Mouse (Mus musculus): Measurements from ENCODE around the gene Scin. TPM values are rescaled to one million over a fixed set of nuclear protein-coding genes. Genes with fewer than 3 reads are reported as not detected.
A peak's percentile ranks its signal among the peaks of the same experiment; 100 is the strongest.

The Scin gene
- polyA plus RNA-seq, 1 experiment from 2014 or later, result 3.4 TPM

GRCm38 (mm10) chr12:40047024-40047423 is 87.0 kb downstream of the Scin start:
- no peak for ATAC-seq (ENCODE audit: extremely low read depth, insufficient number of reproducible peaks, low FRiP score, low TSS enrichment)
- Histone ChIP-seq H3K4me1 (no peaks in the 10 kb centered on the region), H3K4me2 (no peak overlapping the region), H3K9ac (no peak overlapping the region), H3K36me3 (no peaks in the 10 kb centered on the region), H3K27ac (replicated peaks) (no peak overlapping the region), H3K4me3 (no peak overlapping the region), H3K9me3 (no peaks in the 10 kb centered on the region), H3K27me3 (replicated peaks) (no peaks in the 10 kb centered on the region)
- 33% methylated on average over 1 of the region's 1 CpGs for WGBS

- H3K4me1 ChIP-seq, result no peaks in the 10 kb centered on the region
- no peak for ATAC-seq (ENCODE audit: extremely low read depth, insufficient number of reproducible peaks, low FRiP score, low TSS enrichment)
- H3K27ac ChIP-seq (replicated peaks), result no peak overlapping the region
- H3K4me3 ChIP-seq, result no peak overlapping the region
- no peaks in the 10 kb centered on the region for H3K9me3 ChIP-seq
- no peak overlapping the region for H3K9ac ChIP-seq
- no peaks in the 10 kb centered on the region for H3K27me3 ChIP-seq (replicated peaks)
- H3K36me3 ChIP-seq, result no peaks in the 10 kb centered on the region
- WGBS, result 82% methylated on average over 8 of the region's 8 CpGs
- no peak overlapping the region for H3K4me2 ChIP-seq
Measured at GRCm38 (mm10) chr12:40043816-40044585, 90.0 kb downstream of the Scin start.

DNA sequence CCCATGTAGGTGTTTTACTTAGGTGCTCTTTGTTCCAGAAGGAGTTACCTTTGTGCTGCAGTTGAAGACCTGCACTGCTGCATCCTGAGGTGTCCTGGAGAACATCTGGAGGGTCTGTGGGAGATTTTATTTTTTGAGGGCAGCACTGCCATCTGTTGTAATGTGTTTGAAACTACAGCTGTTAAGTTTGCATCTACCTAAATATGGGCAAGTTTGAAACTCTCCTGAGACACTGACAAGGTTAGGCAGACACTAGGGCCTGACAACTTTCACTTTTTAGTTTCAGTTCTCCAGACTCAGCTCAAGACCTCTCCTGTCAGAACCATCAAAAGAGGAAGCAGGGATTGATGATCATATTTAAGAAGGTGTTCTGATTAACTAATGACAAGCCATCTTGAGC is 94.0 kb downstream of the Scin start:
- H3K4me1 ChIP-seq, result peaks cover 12% of the 10 kb centered on the region
- H3K27ac ChIP-seq (replicated peaks), result no peak overlapping the region
- H3K4me3 ChIP-seq, result no peak overlapping the region

GRCm38 (mm10) chr12:40037876-40038463 is 96.1 kb downstream of the Scin start, which contains the start of gene Arl4a:
TSS of gene Arl4a (minus strand) at chr12:40038025.
- Histone ChIP-seq H3K4me3 (peak within 1 kb of the TSS; percentile 87), H3K9me3 (no peaks in the 10 kb centered on the region), H3K27me3 (replicated peaks) (no peaks in the 10 kb centered on the region), H3K27ac (replicated peaks) (peak within 1 kb of the TSS; percentile 94), H3K4me1 (peaks cover 20% of the 10 kb centered on the region), H3K36me3 (no peaks in the 10 kb centered on the region), H3K9ac (peak within 1 kb of the TSS; percentile 91), H3K4me2 (peak within 1 kb of the TSS; percentile 80)
- under 1% methylated on average over 61 of the region's 68 CpGs for WGBS
- ATAC-seq (ENCODE audit: extremely low read depth, insufficient number of reproducible peaks, low FRiP score, low TSS enrichment), result peak; percentile 87

More for the DNA sequence above, 94.0 kb downstream of the Scin start:
- Histone ChIP-seq H3K9ac (no peak overlapping the region), H3K9me3 (no peaks in the 10 kb centered on the region), H3K36me3 (no peaks in the 10 kb centered on the region), H3K27me3 (replicated peaks) (no peaks in the 10 kb centered on the region), H3K4me2 (no peak overlapping the region)
- ATAC-seq (ENCODE audit: extremely low read depth, insufficient number of reproducible peaks, low FRiP score, low TSS enrichment), result no peak

- Histone ChIP-seq H3K27ac (replicated peaks) (peak overlapping the region; percentile 94), H3K4me2 (peak overlapping the region; percentile 80), H3K36me3 (peaks cover 4% of the 10 kb centered on the region), H3K9me3 (no peaks in the 10 kb centered on the region), H3K4me3 (peak overlapping the region; percentile 87), H3K4me1 (peaks cover 20% of the 10 kb centered on the region), H3K9ac (peak overlapping the region; percentile 91), H3K27me3 (replicated peaks) (no peaks in the 10 kb centered on the region)
- ATAC-seq (ENCODE audit: extremely low read depth, insufficient number of reproducible peaks, low FRiP score, low TSS enrichment), result peak; percentile 97
- WGBS, result under 1% methylated on average over 55 of the region's 60 CpGs
Measured at GRCm38 (mm10) chr12:40037226-40037813, 96.7 kb downstream of the Scin start.

DNA sequence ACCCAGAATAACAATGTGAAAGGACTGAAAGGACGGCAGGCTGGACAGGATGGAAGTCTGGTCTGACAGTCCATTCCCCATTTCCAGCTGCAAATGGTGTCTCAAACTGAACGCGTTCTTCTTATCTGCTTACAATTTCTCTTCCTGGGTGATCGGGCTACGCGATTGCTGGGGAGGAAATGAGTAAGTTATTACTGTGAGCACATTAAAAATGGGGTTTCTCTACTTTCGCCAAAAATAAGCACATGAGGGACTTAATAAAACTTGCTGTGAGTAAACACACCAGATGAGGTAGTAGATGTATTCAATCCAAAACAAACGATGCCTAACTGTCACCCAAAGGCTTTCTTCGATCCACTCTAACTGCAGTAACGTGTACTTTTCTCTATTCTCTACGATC is 97.4 kb downstream of the Scin start:
- peak overlapping the region; percentile 85 for H3K27ac ChIP-seq (replicated peaks)
- H3K27me3 ChIP-seq (replicated peaks), result no peaks in the 10 kb centered on the region
- H3K4me2 ChIP-seq, result peak overlapping the region; percentile 80
- H3K36me3 ChIP-seq, result peaks cover 4% of the 10 kb centered on the region
- H3K4me1 ChIP-seq, result peaks cover 20% of the 10 kb centered on the region
- WGBS, result under 1% methylated on average over 11 of the region's 11 CpGs
- H3K9me3 ChIP-seq, result no peaks in the 10 kb centered on the region
- H3K4me3 ChIP-seq, result peak overlapping the region; percentile 87
- no peak for ATAC-seq (ENCODE audit: extremely low read depth, insufficient number of reproducible peaks, low FRiP score, low TSS enrichment)
- peak overlapping the region; percentile 91 for H3K9ac ChIP-seq

DNA sequence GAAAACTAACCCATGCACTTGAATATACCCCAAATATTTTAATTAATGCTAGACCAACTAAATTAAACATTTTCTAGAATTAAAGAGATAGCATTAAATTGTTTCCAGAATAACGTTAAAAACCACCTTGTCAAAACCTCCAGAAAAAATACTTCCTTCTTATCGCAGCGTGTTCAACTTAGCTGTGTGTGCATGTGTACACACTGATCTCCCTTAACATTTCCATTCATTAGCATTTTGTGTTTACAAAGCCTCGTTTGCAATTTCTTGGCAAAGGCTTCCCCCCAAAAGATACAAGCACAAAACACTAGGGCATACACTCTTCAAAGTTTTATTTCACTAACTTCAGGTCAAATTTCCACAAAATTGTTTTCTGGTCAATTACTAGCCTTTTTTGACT is 98.5 kb downstream of the Scin start:
- Histone ChIP-seq H3K9ac (peak overlapping the region; percentile 91; the same call in 1 of the 2 replicates), H3K36me3 (peaks cover 7% of the 10 kb centered on the region), H3K4me2 (peak overlapping the region; percentile 80), H3K4me3 (peak overlapping the region; percentile 87), H3K9me3 (peaks cover under 1% of the 10 kb centered on the region; the same call in 1 of the 2 replicates), H3K27me3 (replicated peaks) (no peaks in the 10 kb centered on the region), H3K27ac (replicated peaks) (no peak overlapping the region), H3K4me1 (peaks cover 20% of the 10 kb centered on the region)
- WGBS, result 75% methylated on average over 4 of the region's 4 CpGs
- ATAC-seq (ENCODE audit: extremely low read depth, insufficient number of reproducible peaks, low FRiP score, low TSS enrichment), result no peak

GRCm38 (mm10) chr12:40029201-40029600 is 104.8 kb downstream of the Scin start:
- Histone ChIP-seq H3K4me2 (no peak overlapping the region), H3K27ac (replicated peaks) (no peak overlapping the region), H3K27me3 (replicated peaks) (no peaks in the 10 kb centered on the region), H3K36me3 (peaks cover 7% of the 10 kb centered on the region), H3K4me3 (no peak overlapping the region), H3K9ac (no peak overlapping the region), H3K4me1 (peaks cover 3% of the 10 kb centered on the region; the same call in 1 of the 2 replicates), H3K9me3 (peaks cover 3% of the 10 kb centered on the region)
- no peak for ATAC-seq (ENCODE audit: extremely low read depth, insufficient number of reproducible peaks, low FRiP score, low TSS enrichment)
- WGBS, result 68% methylated on average over 4 of the region's 4 CpGs

DNA sequence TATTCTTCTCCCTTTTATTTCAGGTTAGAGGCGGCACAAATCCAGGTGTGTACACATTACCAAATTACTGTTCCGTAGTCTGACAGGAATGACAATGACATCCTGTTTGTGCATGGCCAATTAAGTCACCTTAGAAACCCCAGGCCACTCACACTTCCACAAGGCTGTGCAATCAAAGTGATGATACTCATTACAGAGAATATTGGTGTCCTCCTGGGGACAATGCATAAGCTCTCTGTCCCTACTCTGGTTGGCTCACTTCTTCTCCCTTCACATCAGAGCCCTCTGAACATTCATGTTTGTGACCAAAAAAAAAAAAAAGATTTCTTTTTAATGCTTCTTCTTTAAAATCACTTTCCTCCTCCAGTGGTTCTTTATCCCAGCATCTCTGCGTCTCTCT is 106.2 kb downstream of the Scin start:
- ATAC-seq (ENCODE audit: extremely low read depth, insufficient number of reproducible peaks, low FRiP score, low TSS enrichment), result no peak
- Histone ChIP-seq H3K4me3 (no peak overlapping the region), H3K36me3 (peaks cover 7% of the 10 kb centered on the region), H3K4me2 (no peak overlapping the region), H3K4me1 (peaks cover 9% of the 10 kb centered on the region; the same call in 1 of the 2 replicates), H3K9me3 (peaks cover 3% of the 10 kb centered on the region), H3K27ac (replicated peaks) (no peak overlapping the region), H3K9ac (no peak overlapping the region), H3K27me3 (replicated peaks) (no peaks in the 10 kb centered on the region)
- 85% methylated on average over 3 of the region's 3 CpGs for WGBS

DNA sequence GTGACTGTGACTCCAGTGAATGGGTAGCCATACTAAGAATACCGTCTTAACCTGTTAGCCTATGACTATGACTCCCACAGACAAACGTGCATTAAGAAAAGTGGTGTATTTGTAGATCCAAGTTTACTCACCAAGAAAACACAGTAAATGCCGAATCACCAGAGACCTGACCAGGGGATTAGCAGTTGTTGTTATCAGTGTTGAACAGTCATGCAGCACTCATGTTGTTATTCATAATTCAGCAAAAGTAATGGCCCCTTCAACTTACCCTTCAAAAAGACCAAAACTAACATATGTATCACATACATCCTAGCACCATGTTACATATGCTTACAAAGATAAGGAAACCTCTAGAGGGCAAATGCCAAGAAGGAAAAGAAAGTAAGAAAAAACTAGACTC is 106.6 kb downstream of the Scin start:
- H3K4me1 ChIP-seq, result peaks cover 9% of the 10 kb centered on the region; the same call in 1 of the 2 replicates
- peaks cover 3% of the 10 kb centered on the region for H3K9me3 ChIP-seq
- no peak overlapping the region for H3K4me2 ChIP-seq
- ATAC-seq (ENCODE audit: extremely low read depth, insufficient number of reproducible peaks, low FRiP score, low TSS enrichment), result no peak
- H3K9ac ChIP-seq, result no peak overlapping the region
- WGBS, result 78% methylated on average over 3 of the region's 3 CpGs
- no peaks in the 10 kb centered on the region for H3K27me3 ChIP-seq (replicated peaks)
- peaks cover 4% of the 10 kb centered on the region for H3K36me3 ChIP-seq
- H3K4me3 ChIP-seq, result no peak overlapping the region
- H3K27ac ChIP-seq (replicated peaks), result no peak overlapping the region

DNA sequence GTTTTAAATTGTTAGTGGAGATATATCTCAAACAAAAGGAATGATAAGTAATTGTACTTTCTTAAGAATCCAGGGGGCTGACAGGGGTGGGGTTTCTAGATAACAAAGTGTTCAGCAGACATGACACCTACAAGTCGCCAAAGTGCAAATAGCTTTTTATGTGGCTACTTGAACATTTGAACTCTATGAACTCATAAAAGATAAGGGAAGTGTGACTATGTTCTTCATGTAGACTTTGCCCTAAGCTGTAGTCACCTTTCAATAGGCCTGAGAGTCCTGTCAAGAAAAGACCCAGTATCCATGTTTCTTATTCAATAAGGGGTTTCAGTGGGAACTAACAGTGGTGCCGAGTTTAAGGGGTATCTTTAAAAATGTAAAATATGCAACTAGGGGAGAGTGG is 110.1 kb downstream of the Scin start:
- H3K4me3 ChIP-seq, result no peak overlapping the region
- peaks cover 9% of the 10 kb centered on the region; the same call in 1 of the 2 replicates for H3K4me1 ChIP-seq
- H3K4me2 ChIP-seq, result no peak overlapping the region
- H3K27me3 ChIP-seq (replicated peaks), result no peaks in the 10 kb centered on the region
- no peaks in the 10 kb centered on the region for H3K36me3 ChIP-seq
- H3K9me3 ChIP-seq, result no peaks in the 10 kb centered on the region
- no peak overlapping the region for H3K9ac ChIP-seq
- WGBS, result 38% methylated on average over 2 of the region's 2 CpGs
- ATAC-seq (ENCODE audit: extremely low read depth, insufficient number of reproducible peaks, low FRiP score, low TSS enrichment), result no peak
- no peak overlapping the region for H3K27ac ChIP-seq (replicated peaks)
